In the genomic region with DNA sequence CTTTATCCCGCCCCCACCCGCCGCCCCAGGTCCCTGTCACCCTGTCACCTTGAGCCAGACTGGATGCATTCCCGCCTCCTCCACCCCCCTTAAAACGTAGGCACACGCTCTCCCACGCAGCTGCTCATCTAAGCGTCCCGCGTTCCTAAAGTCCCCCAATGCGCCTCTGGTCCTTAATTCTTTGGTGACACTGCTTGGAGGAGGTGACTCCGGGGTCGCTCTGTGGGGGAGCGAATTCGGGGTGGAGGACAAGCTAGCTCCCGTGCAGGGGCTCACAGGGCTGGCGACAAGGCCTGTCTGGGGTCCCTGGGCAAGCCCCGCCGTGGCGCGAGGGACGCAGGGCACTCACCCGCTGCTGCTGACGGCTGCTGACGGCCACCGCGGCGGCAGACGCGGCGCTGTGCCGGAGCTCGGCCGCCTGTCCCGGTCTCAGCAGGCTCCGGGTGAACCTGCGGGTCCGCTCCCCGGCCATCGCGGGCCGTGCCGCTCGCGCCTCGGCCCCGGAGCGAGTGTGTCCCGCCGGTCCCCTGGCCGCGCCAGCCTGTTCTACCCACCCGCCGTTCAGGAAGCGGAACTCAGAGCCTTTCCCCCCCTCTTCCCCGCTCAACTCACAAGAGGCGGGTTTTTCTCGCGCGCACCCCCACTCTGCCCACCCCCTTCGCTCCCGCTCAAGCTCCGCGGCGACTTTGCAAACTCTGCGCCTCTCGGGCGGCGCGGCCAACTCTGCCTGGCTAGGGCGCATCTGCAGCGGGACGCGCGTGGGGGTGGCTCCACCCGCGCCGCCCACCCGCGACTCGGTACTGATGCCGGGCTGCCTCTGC, we compare ENCODE assay signal across 8 mouse cellular contexts. TPM values are rescaled to one million over a fixed set of nuclear protein-coding genes. Genes with fewer than 3 reads are reported as not detected.
DNase-seq lines count a peak whose midpoint lies in the region; ATAC-seq and TF ChIP-seq lines count a peak whose summit lies in the region.

A gene (minus strand): TSS at position 551 of the 821 bp plus-strand sequence.

- no peaks in the 10 kb centered on the region for H3K27me3 ChIP-seq in forebrain, embryonic 16.5 days (replicated peaks; ENCODE audit: control insufficient read depth, insufficient read depth, low read length)
- peaks cover 21% of the 10 kb centered on the region for H3K27me3 ChIP-seq in hindbrain, embryonic 12.5 days

- WGBS in forebrain, embryonic 16.5 days: under 1% methylated on average over 68 of the region's 82 CpGs
- WGBS in hindbrain, embryonic 12.5 days: under 1% methylated on average over 65 of the region's 82 CpGs

- intact Hi-C loops in left cerebral cortex, adult 2 months (cut with DNase I): no loop called here

- no peaks in the 10 kb centered on the region for H3K36me3 ChIP-seq in ES-E14 (ENCODE audit: control insufficient read depth, insufficient read depth, low read length, poor library complexity, severe bottlenecking)
- H3K36me3 ChIP-seq in forebrain, embryonic 16.5 days (ENCODE audit: control insufficient read depth, insufficient read depth): no peaks in the 10 kb centered on the region
- H3K36me3 ChIP-seq in hindbrain, embryonic 12.5 days: no peaks in the 10 kb centered on the region

- no peaks in the 10 kb centered on the region for H3K4me1 ChIP-seq in ES-E14 (ENCODE audit: control insufficient read depth in 2 of 2, insufficient read depth in 2 of 2, low read length in 2 of 2, poor library complexity in 1 of 2)
- peaks cover 15% of the 10 kb centered on the region for H3K4me1 ChIP-seq in forebrain, embryonic 16.5 days (replicated peaks; ENCODE audit: control insufficient read depth, insufficient read depth, low read length)
- peaks cover 13% of the 10 kb centered on the region for H3K4me1 ChIP-seq in hindbrain, embryonic 12.5 days

- TF ChIP-seq CTCF in brain, embryonic 14.5 days (IDR thresholded peaks at IDR 0.05; ENCODE audit: borderline replicate concordance, extremely low read depth, insufficient read depth, insufficient read length): no peak
- no peak for TF ChIP-seq CTCF in left cerebral cortex, adult 2 months (IDR thresholded peaks at IDR 0.05)

- DNase-seq in ES-E14 (ENCODE audit: low read depth, low spot score): peak; percentile 13
- peak; percentile 69 for DNase-seq in brain, embryonic 14.5 days (ENCODE audit: low read depth)
- DNase-seq in left cerebral cortex, adult 2 months (ENCODE audit: extremely low spot score in 1 of 2, low spot score in 2 of 2): peak; percentile 69 to 73
- peak; percentile 59 to 67 for DNase-seq in right cerebral cortex, adult 2 months (ENCODE audit: low spot score in 2 of 2)
- no peak for DNase-seq in MN1 (ENCODE audit: low spot score)

- ATAC-seq in forebrain, embryonic 16.5 days: peak; percentile 75
- peak; percentile 87 for ATAC-seq in hindbrain, embryonic 12.5 days (ENCODE audit: low FRiP score)
- ATAC-seq in megakaryocyte, adult 5-6 weeks (ENCODE audit: poor library complexity, severe bottlenecking): peak; percentile 64

- no peaks in the 10 kb centered on the region for H3K9me3 ChIP-seq in ES-E14 (ENCODE audit: control insufficient read depth, insufficient read depth, low read depth, low read length)
- H3K9me3 ChIP-seq in forebrain, embryonic 16.5 days (ENCODE audit: control insufficient read depth, low read length): no peaks in the 10 kb centered on the region
- no peaks in the 10 kb centered on the region for H3K9me3 ChIP-seq in hindbrain, embryonic 12.5 days (replicated peaks)

- no peak within 1 kb of the TSS for H3K27ac ChIP-seq in ES-E14 (ENCODE audit: insufficient read depth, low read depth, low read length, poor library complexity, severe bottlenecking)
- no peak within 1 kb of the TSS for H3K27ac ChIP-seq in forebrain, embryonic 16.5 days (ENCODE audit: low read length)
- H3K27ac ChIP-seq in hindbrain, embryonic 12.5 days: no peak within 1 kb of the TSS
- H3K27ac ChIP-seq in left cerebral cortex, adult 2 months: peak within 1 kb of the TSS; percentile 47

- H3K4me2 ChIP-seq in forebrain, embryonic 16.5 days (ENCODE audit: low read length): peak within 1 kb of the TSS; percentile 98
- H3K4me2 ChIP-seq in hindbrain, embryonic 12.5 days (replicated peaks): peak within 1 kb of the TSS; percentile 97

- H3K9ac ChIP-seq in ES-E14 (ENCODE audit: insufficient read depth, low read depth, low read length, poor library complexity, severe bottlenecking): peak within 1 kb of the TSS; percentile 24
- peak within 1 kb of the TSS; percentile 64 for H3K9ac ChIP-seq in forebrain, embryonic 16.5 days (replicated peaks; ENCODE audit: low read depth, low read length)
- H3K9ac ChIP-seq in hindbrain, embryonic 12.5 days: peak within 1 kb of the TSS; percentile 72

- in situ Hi-C loops in ES-E14 (cut with MboI; ENCODE audit: low sequenced_read_pairs in 2 of 2, unreplicated experiment in 2 of 2): no loop called here

- H3K4me3 ChIP-seq in ES-E14 (ENCODE audit: insufficient read depth in 1 of 2, low read depth in 1 of 2, low read length in 2 of 2, poor library complexity in 1 of 2, severe bottlenecking in 1 of 2): peak within 1 kb of the TSS; percentile 60 to 73
- H3K4me3 ChIP-seq in forebrain, embryonic 16.5 days (replicated peaks; ENCODE audit: low read length): peak within 1 kb of the TSS; percentile 69
- peak within 1 kb of the TSS; percentile 68 for H3K4me3 ChIP-seq in hindbrain, embryonic 12.5 days
- H3K4me3 ChIP-seq in left cerebral cortex, adult 2 months: peak within 1 kb of the TSS; percentile 61

- no peak for TF ChIP-seq POLR2A in brain, embryonic 14.5 days (IDR thresholded peaks at IDR 0.05; ENCODE audit: borderline replicate concordance, extremely low read depth, insufficient read depth, insufficient read length, poor library complexity, severe bottlenecking)

TF ChIP-seq in ES-E14, 5 proteins besides CTCF, POLR2A, EP300 and RAD21:
- no peak for TF ChIP-seq ZNF384 (IDR thresholded peaks at IDR 0.05; ENCODE audit: low read depth, low read length)
- no peak for TF ChIP-seq MAFK (IDR thresholded peaks at IDR 0.05; ENCODE audit: insufficient read depth, low read depth, low read length)
- no peak for TF ChIP-seq CHD2 (IDR thresholded peaks at IDR 0.05; ENCODE audit: low read depth, low read length)
- no peak for TF ChIP-seq HCFC1 (IDR thresholded peaks at IDR 0.05; ENCODE audit: borderline replicate concordance, insufficient read depth, low read length)
- no peak for TF ChIP-seq ZC3H11A (IDR thresholded peaks at IDR 0.05; ENCODE audit: borderline replicate concordance, low read depth, low read length)
TF ChIP-seq in ES-E14: peak in this region for 0.

RNA-seq across cellular contexts. Expression of the gene that starts here (rescaled TPM):
- 0.26 and 0.67 TPM in 2 replicates for total RNA-seq in ES-E14 (2012; rRNA removed)
- polyA plus RNA-seq in brain, embryonic 14.5 days (2012; rRNA removed): 3.7 and 5.7 TPM in 2 replicates
- 2.5 and 3.2 TPM in 2 replicates for polyA plus RNA-seq in forebrain, embryonic 16.5 days (2015; fragmentation: Nextera tagmentation; extraction: Ambion mirVana)
- polyA plus RNA-seq in hindbrain, embryonic 12.5 days (2016; fragmentation: Nextera tagmentation; extraction: Ambion mirVana): 4.2 and 5.4 TPM in 2 replicates
- total RNA-seq in left cerebral cortex, adult 2 months (2021): 10 to 100 TPM; 22.5 to 28.2 TPM
- 168 and 183 TPM in 2 replicates for total RNA-seq in megakaryocyte, adult 5-6 weeks (2015)
- 149 and 166 TPM in 2 replicates for total RNA-seq in megakaryocyte, adult 5-6 weeks (2017)

Comparison
In these comparisons a context has a peak if more than half of its experiments do, and no peak if none do; other contexts are left out.
1. RNA of the gene that starts here (total RNA-seq): 149 to 183 TPM in megakaryocyte, adult 5-6 weeks and 22.5 to 28.2 TPM in left cerebral cortex, adult 2 months; 0.26 to 0.67 TPM in ES-E14; every median in the first group is over 10 times any median in the second.
2. RNA of the gene that starts here (total RNA-seq): 149 to 183 TPM in megakaryocyte, adult 5-6 weeks; 22.5 to 28.2 TPM in left cerebral cortex, adult 2 months; every median in the first group is over 4 times any median in the second.
3. Peak in DNase-seq, H3K4me3 ChIP-seq and H3K9ac ChIP-seq in ES-E14; RNA of the gene not detected or under 1 TPM.
4. Peak in every context shown above with its lines, with median percentiles within 50 percentile points of each other: H3K4me3 ChIP-seq, H3K9ac ChIP-seq and ATAC-seq.